Mouse (Mus musculus) cerebellum, adult 2 months (tissue): Measurements from ENCODE around the gene Spn.

Experiments used
- CTCF ChIP-seq: fragments of 200-500 bp; IDR thresholded peaks from 2 replicates; pipeline ENCODE4 v1.5.1; 2011; ENCODE audit warnings: low read depth, mild to moderate bottlenecking, control low read depth, low read length, moderate library complexity, borderline replicate concordance; ENCODE audit not compliant: insufficient read depth
- POLR2A ChIP-seq: fragments of 200-500 bp; IDR thresholded peaks from 2 replicates; pipeline ENCODE4 v1.6.1; 2011; ENCODE audit warnings: low read length, control low read depth, borderline replicate concordance; ENCODE audit not compliant: insufficient read depth

GRCm38 (mm10) chr7:127103960-127104359, 33.7 kb downstream of the Spn start:
- TF ChIP-seq POLR2A (no peak), CTCF (no peak)
